Mouse (Mus musculus) liver, embryonic 14.5 days (tissue): Measurements from ENCODE around the gene Nit1. TPM values are rescaled to one million over a fixed set of nuclear protein-coding genes. Genes with fewer than 3 reads are reported as not detected.

Experiments
- ATAC-seq: fragments of 200-750 bp; cut with Nextera tagmentation; 2 replicates; pipeline ENCODE4 v1.8.0; 2017; ENCODE audit warnings: moderate number of reproducible peaks, mild to moderate bottlenecking, moderate library complexity; ENCODE audit not compliant: insufficient read depth
- DNase-seq, 3 experiments: peaks; one replicate each; pipeline ENCODE4 v3.0.0-alpha.2; 2012 to 2013; ENCODE audit warnings: low read depth in 3 of 3, low spot score in 3 of 3
- H3K27ac ChIP-seq: fragments of 300-500 bp; sonication (generic); 2 replicates; pipeline ENCODE4 v1.5.1; 2014; ENCODE audit warnings: moderate library complexity, mild to moderate bottlenecking, control low read depth, inconsistent platforms
- H3K27me3 ChIP-seq: fragments of 300-500 bp; sonication (generic); 2 replicates; pipeline ENCODE4 v1.6.1; 2014; ENCODE audit warnings: mild to moderate bottlenecking, low read length, moderate library complexity; ENCODE audit not compliant: control insufficient read depth, insufficient read depth
- H3K36me3 ChIP-seq: fragments of 300-500 bp; sonication (generic); replicated peaks from 2 replicates; pipeline ENCODE4 v1.6.1; 2014; ENCODE audit warnings: low read depth; ENCODE audit not compliant: control insufficient read depth, insufficient read depth
- H3K4me1 ChIP-seq, 2 experiments: fragments of 200-500 bp in 1 of 2; fragments of 300-500 bp in 1 of 2; sonication (generic) in 1 of 2; replicated peaks; 2 replicates each; pipeline ENCODE4 v1.6.1; 2012 to 2014; ENCODE audit warnings: antibody characterized with exemption in 1 of 2, inconsistent platforms in 1 of 2, low read length in 1 of 2; ENCODE audit not compliant: control insufficient read depth in 2 of 2, insufficient read depth in 2 of 2
- H3K4me2 ChIP-seq: fragments of 300-500 bp; sonication (generic); 2 replicates; pipeline ENCODE4 v1.6.1; 2014; ENCODE audit warnings: low read depth, mild to moderate bottlenecking, control low read depth, moderate library complexity
- H3K4me3 ChIP-seq, 2 experiments: fragments of 200-500 bp in 1 of 2; fragments of 300-500 bp in 1 of 2; sonication (generic) in 1 of 2; 2 replicates each; pipeline ENCODE4 v1.5.1; 2012 to 2014; ENCODE audit warnings: low read depth in 2 of 2, low read length in 2 of 2, mild to moderate bottlenecking in 2 of 2, control low read depth in 1 of 2, inconsistent platforms in 1 of 2, moderate library complexity in 1 of 2; ENCODE audit not compliant: insufficient read depth in 1 of 2
- H3K9ac ChIP-seq: fragments of 300-500 bp; sonication (generic); replicated peaks from 2 replicates; pipeline ENCODE4 v1.6.1; 2014; ENCODE audit warnings: mild to moderate bottlenecking, control low read depth, moderate library complexity
- H3K9me3 ChIP-seq: fragments of 300-500 bp; sonication (generic); 2 replicates; pipeline ENCODE4 v1.6.1; 2016; ENCODE audit warnings: low read length, mixed read lengths; ENCODE audit not compliant: control insufficient read depth
- CTCF ChIP-seq: IDR thresholded peaks from 2 replicates; pipeline ENCODE4 v1.5.1; 2016; ENCODE audit warnings: antibody characterized with exemption, low read depth, control low read depth
- EP300 ChIP-seq: IDR thresholded peaks from 2 replicates; pipeline ENCODE4 v1.6.1; 2016; ENCODE audit warnings: antibody characterized with exemption, low read depth
- WGBS: fragments of 180-500 bp; shearing (Covaris S2); extraction: QIAGEN DNeasy Blood & Tissue Kit; methylation state at CpG from one replicate; pipeline ENCODE4 v1.1.7; 2014; ENCODE audit not compliant: insufficient replicate concordance; 5-methylcytosine and 5-hydroxymethylcytosine counted together
- polyA plus RNA-seq, 2 experiments: library from polyadenylated mRNA; depleted of rRNA in 1 of 2; stranded (reverse) in 1 of 2; unstranded in 1 of 2; fragments of >200 nt; fragmentation: Nextera tagmentation in 1 of 2; extraction: Ambion mirVana in 1 of 2; gene quantifications; 2 replicates each; pipeline versions ENCODE4 v1.2.1 to v1.2.3; 2012 to 2014

Gene Nit1
- polyA plus RNA-seq, 2 experiments, result 22.1 to 23.4 TPM

DNA sequence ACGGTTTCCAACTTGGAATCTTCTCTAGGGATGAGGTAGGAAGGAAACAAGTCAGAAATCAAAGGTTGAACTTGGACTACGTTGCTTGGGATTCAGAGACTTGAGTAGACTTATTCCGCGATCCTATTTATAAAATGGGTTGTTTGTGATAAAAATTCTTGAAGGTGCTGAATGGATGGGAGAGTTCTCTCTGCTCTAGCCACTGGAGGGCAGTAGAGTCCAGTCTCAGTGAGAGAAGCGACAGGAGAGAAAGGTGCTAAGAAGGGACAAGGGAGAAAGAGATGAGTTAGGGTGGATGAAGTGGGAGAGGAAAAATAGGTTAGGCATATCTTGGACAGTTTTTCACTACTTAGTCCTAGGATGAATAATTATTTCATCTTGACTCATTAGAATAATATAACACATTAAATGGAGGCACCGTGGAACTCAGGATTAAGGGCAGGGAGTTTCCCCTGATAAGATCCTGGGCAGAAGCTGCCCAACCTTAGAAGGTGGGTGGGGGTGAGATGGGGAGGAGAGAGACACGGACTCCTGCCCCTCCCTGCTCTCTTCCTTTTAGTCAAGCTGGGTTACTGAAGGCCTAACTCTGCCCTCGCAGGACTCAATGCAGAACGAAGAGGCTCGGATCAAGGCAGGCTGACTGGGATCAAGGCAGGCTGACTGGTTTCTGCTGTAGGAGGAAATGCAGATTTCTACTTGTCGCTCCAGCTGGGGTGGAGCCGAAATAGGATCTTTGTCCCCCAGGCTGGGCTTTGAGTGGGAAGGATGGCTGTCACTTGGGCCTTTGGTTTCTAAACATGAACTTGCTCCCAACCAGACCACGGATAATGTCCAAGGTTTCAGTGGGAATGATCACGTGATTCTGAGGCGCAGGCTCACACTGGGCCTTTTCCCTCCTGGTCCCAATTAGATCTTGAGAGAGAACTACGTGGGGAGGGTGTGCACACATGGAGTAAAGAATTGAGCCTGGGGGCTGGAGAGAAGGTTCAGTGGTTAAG lies 16.0 kb upstream of the Nit1 start:
- Histone ChIP-seq H3K4me2 (peak overlapping the region; percentile 75), H3K9ac (peak overlapping the region; percentile 65), H3K4me3 (peak overlapping the region; percentile 59 to 84), H3K27me3 (no peaks in the 10 kb centered on the region), H3K27ac (peak overlapping the region; percentile 3; the same call in 1 of the 2 replicates), H3K9me3 (no peaks in the 10 kb centered on the region), H3K36me3 (peaks cover 4% of the 10 kb centered on the region; the same call in 1 of the 2 replicates), H3K4me1 (peaks cover 6 to 11% of the 10 kb centered on the region in 2 experiments)
- ATAC-seq (peak; percentile 77), DNase-seq (peak; percentile 70 to 85 (median 74))
- TF ChIP-seq CTCF (peak; percentile 88), EP300 (no peak)
- WGBS, result 40% methylated on average over 16 of the region's 16 CpGs

DNA sequence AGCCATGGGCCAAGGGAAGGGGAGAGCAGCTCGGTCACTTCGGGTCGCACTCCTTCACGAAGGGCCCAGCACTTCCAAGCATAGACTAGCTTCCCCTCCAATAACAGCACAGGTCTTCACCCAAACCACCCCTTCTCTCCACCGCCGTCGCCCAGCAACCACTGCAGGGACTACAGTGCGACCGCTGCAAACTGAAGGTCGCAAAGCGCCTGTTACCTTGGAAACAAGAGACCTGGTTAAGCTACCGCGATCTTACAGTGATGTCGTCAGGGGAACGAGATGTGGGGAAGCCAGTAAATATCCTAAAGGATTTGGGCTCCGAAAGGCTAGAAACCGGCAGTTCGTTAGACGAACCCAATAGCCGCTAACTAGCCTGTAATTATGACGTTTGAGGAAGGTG lies 15.2 kb upstream of the Nit1 start, which contains the start of gene Klhdc9:
Gene Klhdc9 (minus strand): TSS at position 143 of the 400 bp plus-strand sequence.
- H3K4me3 ChIP-seq, result peak within 1 kb of the TSS; percentile 59 to 84
- peaks cover 4% of the 10 kb centered on the region; the same call in 1 of the 2 replicates for H3K36me3 ChIP-seq
- 2% methylated on average over 21 of the region's 21 CpGs for WGBS
- H3K9me3 ChIP-seq, result no peaks in the 10 kb centered on the region
- H3K9ac ChIP-seq, result peak within 1 kb of the TSS; percentile 65
- H3K27me3 ChIP-seq, result no peaks in the 10 kb centered on the region
- ATAC-seq (peak; percentile 86), DNase-seq (peak; percentile 74 to 90 (median 88))
- H3K4me2 ChIP-seq, result peak within 1 kb of the TSS; percentile 75
- TF ChIP-seq CTCF (no peak), EP300 (no peak)
- peak within 1 kb of the TSS; percentile 3; the same call in 1 of the 2 replicates for H3K27ac ChIP-seq
- peaks cover 6 to 11% of the 10 kb centered on the region in 2 experiments for H3K4me1 ChIP-seq

DNA sequence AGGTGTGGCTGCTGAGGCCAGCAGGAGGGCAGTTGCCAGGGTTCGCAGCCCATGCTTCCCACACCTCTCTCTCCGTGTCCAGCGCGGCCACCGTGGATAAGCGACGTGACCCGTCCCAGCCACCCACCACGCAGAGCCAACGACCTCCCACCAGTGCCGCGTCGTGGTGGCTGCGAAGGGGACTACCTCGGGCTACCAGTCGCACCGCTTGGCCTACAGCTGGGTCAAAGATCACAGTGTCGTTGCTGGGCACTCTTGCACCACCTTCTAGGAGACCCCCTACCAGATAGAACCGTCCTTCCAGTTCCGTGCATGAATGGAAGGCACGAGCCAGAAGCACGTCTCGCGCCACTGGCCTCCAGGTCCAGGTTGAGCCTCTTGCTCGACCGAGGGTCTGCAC lies 14.8 kb upstream of the Nit1 start:
- H3K9ac ChIP-seq, result peak overlapping the region; percentile 65
- peak overlapping the region; percentile 75 for H3K4me2 ChIP-seq
- H3K4me1 ChIP-seq, result peaks cover 6 to 11% of the 10 kb centered on the region in 2 experiments
- H3K9me3 ChIP-seq, result no peaks in the 10 kb centered on the region
- H3K27ac ChIP-seq, result no peak overlapping the region
- ATAC-seq (no peak; the same call in 1 of the 2 replicates), DNase-seq (no peak)
- 21% methylated on average over 26 of the region's 26 CpGs for WGBS
- TF ChIP-seq EP300 (no peak), CTCF (no peak; the same call in 1 of the 2 replicates)
- H3K27me3 ChIP-seq, result no peaks in the 10 kb centered on the region
- H3K36me3 ChIP-seq, result peaks cover 4% of the 10 kb centered on the region; the same call in 1 of the 2 replicates
- peak overlapping the region; percentile 59 to 84 for H3K4me3 ChIP-seq

DNA sequence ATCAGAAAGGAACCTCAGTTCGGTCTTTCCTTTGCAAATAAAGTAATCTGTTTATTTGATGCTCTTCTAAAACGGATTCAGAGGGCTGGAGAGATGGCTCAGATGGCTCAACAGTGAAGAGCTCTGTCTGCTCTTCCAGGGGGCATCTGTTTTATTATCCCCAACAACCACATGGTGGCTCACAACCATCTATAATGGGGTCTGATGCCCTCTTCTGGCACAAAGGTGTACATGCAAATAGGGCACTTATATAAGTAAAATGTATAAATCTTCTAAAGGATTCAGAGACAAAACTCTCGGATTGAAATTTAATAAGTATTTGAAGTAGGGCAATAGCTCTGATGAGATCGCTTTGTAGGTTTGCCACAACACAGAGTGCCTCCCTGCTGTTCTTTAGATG lies 13.0 kb upstream of the Nit1 start:
- WGBS, result 61% methylated on average over 4 of the region's 4 CpGs
- no peak for TF ChIP-seq EP300
- peak; percentile 73 for TF ChIP-seq CTCF
- Histone ChIP-seq H3K9me3 (no peaks in the 10 kb centered on the region), H3K4me1 (peaks cover 6 to 11% of the 10 kb centered on the region in 2 experiments), H3K27me3 (no peaks in the 10 kb centered on the region), H3K9ac (no peak overlapping the region), H3K4me2 (no peak overlapping the region), H3K4me3 (no peak overlapping the region), H3K27ac (no peak overlapping the region), H3K36me3 (peaks cover 4% of the 10 kb centered on the region; the same call in 1 of the 2 replicates)
- DNase-seq, result peak in 2 of 3 experiments; percentile 35 to 47
- ATAC-seq, result no peak

DNA sequence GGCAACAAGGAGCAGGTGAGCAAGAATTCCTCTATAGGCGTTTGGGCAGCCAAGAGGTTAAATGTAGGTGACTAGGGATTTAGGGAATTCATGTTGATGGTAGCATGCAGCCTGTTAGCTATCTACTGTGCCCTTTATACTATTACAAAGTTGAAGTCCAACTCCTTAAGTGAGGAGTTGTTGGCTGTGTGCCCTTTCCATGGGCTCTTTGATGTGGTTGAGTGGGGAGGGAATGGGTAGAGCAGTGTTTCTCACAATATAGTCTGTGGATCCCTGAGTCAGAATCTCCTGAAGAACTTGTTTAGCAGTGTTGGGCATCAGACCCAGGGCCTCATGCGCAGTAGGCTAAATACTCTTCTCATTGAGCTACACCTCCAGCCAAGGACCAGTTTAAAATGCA lies 11.4 kb upstream of the Nit1 start:
- peaks cover 6 to 10% of the 10 kb centered on the region in 2 experiments for H3K4me1 ChIP-seq
- H3K27me3 ChIP-seq, result no peaks in the 10 kb centered on the region
- H3K9ac ChIP-seq, result no peak overlapping the region
- H3K4me2 ChIP-seq, result no peak overlapping the region
- TF ChIP-seq CTCF (no peak), EP300 (no peak)
- ATAC-seq, result no peak
- peaks cover 4% of the 10 kb centered on the region; the same call in 1 of the 2 replicates for H3K36me3 ChIP-seq
- no peak overlapping the region for H3K27ac ChIP-seq
- 72% methylated on average over 2 of the region's 2 CpGs for WGBS
- DNase-seq, result no peak
- H3K9me3 ChIP-seq, result no peaks in the 10 kb centered on the region
- no peak overlapping the region for H3K4me3 ChIP-seq
